Mouse (Mus musculus) forelimb bud, embryonic 11.5 days (tissue): Measurements from ENCODE around the gene Pnpla1.
A peak's percentile ranks its signal among the peaks of the same experiment; 100 is the strongest.

Experiments used
- DNase-seq: peaks from one replicate; pipeline ENCODE4 v3.0.0-alpha.2; 2012; ENCODE audit warnings: low read depth, low spot score

Pnpla1 gene

DNA sequence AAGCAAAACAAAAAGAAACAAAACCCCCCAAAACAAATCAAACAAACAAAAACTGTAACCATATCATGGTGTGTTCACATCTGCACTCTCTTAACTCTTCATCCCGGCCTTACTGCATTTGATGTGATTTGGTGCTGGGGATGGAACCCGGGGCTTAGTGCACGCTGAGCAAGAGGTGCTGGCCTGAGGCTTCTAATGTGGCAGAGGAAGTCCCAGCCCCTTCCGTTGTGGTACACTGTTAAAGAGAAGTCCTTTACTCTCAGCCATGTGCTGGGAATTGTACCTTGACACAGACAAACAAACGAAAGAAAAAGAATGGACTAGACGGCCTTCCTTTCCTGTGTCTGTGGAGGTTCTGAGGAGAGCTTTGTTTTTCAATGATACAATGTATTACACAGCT lies 63.9 kb downstream of the Pnpla1 start:
- DNase-seq, result no peak

DNA sequence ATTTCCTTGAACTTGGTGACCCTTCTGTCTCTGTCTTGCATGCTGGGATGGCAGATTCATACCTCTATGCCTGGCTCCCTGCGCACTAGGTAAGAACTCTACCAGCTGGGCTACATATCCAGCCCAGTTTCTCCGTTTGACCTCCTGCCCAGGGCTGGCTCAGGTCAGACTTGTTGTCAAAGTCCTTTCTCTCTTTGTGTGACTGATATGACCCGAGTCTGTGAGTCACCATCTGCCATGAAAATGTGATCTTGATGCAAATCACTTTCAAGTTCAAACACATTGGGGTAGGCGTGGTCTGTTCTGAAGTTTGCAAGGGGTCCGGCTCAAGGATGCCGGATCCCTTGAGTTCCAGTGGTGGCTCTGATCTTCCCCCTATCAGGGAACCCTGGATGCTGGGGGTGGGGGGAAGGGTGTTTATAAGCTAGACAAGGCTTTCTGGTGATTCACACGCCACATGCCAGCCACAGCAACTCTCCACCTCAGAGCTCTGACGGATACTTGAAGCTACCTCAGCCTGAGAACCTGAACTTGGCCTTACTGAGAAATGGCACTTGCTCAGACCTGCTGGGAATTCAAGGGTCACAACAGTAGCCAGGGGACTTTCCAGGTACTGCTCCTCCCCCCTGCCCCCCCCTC lies 66.9 kb downstream of the Pnpla1 start:
- no peak for DNase-seq

GRCm38 (mm10) chr17:28926380-28926779 lies 68.2 kb downstream of the Pnpla1 start:
- DNase-seq, result peak; percentile 83

DNA sequence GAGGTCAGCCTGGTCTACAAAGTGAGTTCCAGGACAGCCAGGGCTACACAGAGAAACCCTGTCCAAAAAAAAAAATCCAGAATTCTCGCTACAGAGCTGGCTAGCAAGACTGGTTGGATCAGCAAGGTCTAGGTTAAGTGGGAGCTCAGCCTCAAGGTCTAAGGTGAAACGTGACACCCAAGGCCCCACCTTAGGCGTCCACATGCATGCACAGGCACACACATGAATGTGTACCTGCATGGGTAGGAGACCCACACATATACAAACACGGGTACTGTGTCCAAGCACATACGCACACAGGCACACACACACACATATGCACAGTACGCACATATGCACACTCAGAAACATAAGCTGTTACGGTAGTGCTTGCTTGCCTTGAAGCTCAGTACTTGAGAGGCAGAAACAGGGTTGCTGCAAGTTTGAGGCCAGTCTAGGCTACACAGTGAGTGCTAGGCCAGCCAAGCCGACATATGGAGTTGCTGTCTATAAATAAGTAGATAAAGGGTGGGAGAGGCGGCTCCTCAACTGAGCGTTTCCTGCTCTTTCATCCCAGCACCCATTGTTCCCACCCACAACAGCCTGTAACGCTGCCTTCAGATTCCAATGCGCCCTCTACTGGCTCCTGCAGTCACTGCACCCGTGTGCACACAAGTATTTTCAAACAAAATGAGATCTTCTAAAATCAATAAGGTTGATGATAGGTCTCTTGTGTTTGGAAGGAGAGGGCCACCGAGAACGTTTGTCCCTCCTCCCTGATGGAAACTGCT lies 68.8 kb downstream of the Pnpla1 start:
- peak; percentile 53 for DNase-seq

DNA sequence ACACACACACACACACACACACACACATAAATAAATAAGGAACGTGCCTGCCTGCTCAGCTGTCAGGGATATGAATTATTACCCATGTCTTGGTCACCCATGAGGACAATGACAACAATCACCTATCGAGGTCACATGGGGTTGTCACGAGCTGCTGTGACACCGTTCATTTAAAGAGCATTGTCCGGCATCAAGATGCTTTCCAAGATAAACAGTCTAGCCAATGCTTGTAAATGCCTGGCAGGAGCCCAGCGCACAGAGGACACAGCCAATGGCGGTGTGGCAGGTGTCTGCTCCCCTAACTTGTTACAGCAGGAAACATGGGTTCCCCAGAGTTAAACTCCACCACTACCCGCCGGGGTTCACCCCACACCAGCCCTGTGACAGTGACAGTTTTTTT lies 69.8 kb downstream of the Pnpla1 start:
- no peak for DNase-seq

- no peak for DNase-seq
Observed at GRCm38 (mm10) chr17:28929369-28929768, 71.2 kb downstream of the Pnpla1 start.

DNA sequence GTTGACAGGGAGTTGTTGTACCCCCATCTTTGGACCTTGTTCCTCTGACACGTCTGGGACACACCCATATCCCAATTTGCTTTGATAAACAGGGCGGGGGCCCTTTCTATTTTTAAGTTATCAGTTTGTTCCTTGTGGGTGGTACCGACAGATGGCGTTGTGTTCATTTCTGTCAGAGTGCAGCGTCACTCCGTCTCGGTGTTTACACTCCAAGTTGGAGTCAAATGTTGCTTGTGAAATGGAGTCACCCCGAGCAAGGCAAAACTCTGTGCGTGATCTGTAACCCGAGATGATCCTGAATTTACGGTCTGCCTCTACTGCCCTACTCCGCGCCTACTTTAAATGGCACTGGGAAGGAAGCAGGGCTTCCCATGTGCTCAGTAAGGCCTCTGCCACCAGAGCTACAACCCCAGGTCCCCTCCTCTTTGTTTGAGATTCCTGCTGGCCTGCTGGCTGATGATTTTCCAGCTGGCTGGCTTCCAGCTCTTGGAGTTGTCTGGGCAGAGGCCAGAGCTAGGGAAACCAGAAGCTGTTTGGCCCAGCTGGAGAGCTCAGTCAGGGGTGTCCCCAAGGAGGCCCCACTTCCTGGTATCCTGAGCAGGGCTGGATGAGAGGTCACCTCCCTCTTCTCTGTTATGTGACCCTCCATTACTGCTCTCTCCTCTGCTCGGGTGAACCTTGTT lies 72.3 kb downstream of the Pnpla1 start:
- DNase-seq, result peak; percentile 60

DNA sequence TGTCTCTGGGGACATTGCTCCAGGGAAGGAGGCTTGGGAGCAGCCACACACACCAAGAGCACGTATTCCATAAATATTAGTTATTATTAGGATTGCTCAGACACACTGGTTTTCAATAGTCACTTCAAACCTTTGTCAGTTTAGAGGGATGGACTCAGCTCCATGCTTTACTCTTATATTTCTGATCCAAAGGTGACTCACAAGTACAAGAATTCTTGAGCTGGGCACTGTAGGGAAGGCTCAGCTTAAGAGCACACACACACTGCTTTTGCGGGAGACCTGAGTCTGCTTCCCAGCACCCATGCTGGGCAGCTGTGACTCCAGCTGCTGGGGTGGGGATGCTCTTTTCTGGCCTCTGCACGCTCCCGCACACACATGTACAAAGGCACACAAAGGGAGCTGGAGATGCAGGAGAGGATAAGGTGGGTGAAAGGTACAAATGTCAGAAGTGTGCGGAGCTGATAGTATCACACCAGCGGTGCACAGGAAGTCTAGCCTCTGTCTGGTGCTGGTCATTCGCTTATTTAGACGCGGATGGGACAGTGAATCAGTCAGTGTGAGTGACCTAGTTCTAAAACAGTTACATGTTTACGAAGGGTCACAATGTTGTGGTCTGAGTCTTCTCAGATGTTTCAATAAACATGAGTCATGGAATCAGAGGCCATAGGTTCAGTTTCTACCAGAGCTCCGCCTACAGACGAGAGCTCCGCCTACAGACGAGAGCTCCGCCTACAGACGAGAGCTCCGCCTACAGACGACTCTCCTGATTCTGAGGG lies 73.4 kb downstream of the Pnpla1 start:
- DNase-seq, result no peak

DNA sequence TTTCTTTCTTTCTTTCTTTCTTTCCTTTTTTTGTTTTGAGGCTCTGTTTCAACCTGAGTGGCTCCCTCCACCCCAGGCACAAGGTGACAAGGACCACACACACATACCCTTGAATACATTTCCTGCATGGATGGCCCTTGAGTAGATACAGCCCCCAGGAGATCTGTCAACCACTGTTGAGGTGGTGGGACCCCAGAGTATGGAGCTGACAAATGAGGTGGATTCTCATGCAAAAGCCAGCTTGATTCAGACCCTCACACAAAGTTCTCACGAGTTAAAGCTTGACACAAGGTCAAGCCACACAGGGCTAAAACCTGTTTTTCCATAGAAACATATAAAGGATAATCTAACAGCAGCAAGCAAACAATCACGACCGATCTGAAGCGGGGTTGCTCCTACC lies 74.1 kb downstream of the Pnpla1 start:
- DNase-seq, result no peak

GRCm38 (mm10) chr17:28934120-28934916 lies 76.1 kb downstream of the Pnpla1 start:
- no peak for DNase-seq

DNA sequence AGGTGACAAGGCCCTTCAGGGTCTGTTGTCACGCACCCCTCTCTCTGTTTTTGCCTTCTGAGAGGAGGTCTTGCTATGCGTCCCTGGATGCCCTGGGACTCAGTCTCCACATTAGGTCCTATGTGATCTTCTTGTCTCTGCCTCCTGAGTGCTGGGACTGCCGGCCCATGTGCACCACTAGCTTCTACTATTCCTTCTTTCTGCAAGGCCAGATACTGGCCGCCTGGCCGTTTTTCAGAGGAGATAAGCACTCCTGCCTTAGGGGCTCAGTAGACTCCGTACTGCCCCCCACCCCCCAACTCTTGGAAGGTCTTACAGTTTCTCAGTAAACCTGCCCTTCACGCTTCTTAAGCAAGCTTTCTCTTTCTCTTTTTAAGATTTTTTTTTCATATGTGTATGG lies 77.9 kb downstream of the Pnpla1 start:
- no peak for DNase-seq

GRCm38 (mm10) chr17:28936622-28937345 lies 78.6 kb downstream of the Pnpla1 start:
- no peak for DNase-seq
